9 mouse cellular contexts compared by ENCODE assay signal in the genomic region with DNA sequence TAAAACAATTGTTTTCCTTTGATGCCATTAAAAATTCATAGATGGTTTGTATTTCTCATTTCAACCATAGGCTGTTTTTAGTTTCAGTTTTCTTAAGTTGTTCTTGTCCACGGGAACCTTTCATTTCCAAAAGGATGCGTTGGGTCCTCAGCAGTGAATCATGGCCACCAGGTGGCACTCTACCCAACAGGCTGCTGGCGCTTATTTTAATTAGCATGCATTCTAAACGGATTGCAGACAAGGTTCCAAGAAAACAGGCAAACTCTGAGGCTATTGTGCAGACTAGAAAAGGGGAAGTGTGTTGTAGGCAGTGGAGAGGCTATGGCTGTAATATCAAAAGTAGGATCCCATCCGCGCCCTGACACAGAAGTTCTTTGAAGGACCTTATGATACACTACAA.
A peak's percentile ranks its signal among the peaks of the same experiment; 100 is the strongest.
DNase-seq lines count a peak whose midpoint lies in the region; ATAC-seq and TF ChIP-seq lines count a peak whose summit lies in the region.
"Had no signal": no experiment of that assay in that cellular context is flagged by ENCODE, and none has a peak within 500 bp of the region (broad histone marks: within the 10 kb centered on the region; RNA-seq: fewer than 3 reads in every experiment).

No protein-coding gene starts in this region.

- peak; percentile 54 for TF ChIP-seq CTCF in G1E (IDR thresholded peaks at IDR 0.05; ENCODE audit: low read depth, low read length)
- peak; percentile 77 for TF ChIP-seq CTCF in liver, postnatal 0 days (IDR thresholded peaks at IDR 0.05; ENCODE audit: low read depth)

- WGBS in forebrain, embryonic 10.5 days: 43% methylated on average over 6 of the region's 6 CpGs
- 46% methylated on average over 6 of the region's 6 CpGs for WGBS in forebrain, embryonic 12.5 days
- 17% methylated on average over 6 of the region's 6 CpGs for WGBS in liver, postnatal 0 days (ENCODE audit: insufficient replicate concordance)

- no peaks in the 10 kb centered on the region for H3K9me3 ChIP-seq in forebrain, embryonic 10.5 days
- H3K9me3 ChIP-seq in forebrain, embryonic 12.5 days: no peaks in the 10 kb centered on the region
- H3K9me3 ChIP-seq in G1E (replicated peaks): no peaks in the 10 kb centered on the region
- H3K9me3 ChIP-seq in liver, postnatal 0 days (ENCODE audit: low read length): no peaks in the 10 kb centered on the region
- H3K9me3 ChIP-seq: limb, embryonic 15.5 days had no signal

- no peak overlapping the region for H3K27ac ChIP-seq in forebrain, embryonic 10.5 days
- H3K27ac ChIP-seq in forebrain, embryonic 12.5 days: no peak overlapping the region
- H3K27ac ChIP-seq in liver, postnatal 0 days (ENCODE audit: low read depth): no peak overlapping the region
- H3K27ac ChIP-seq: limb, embryonic 15.5 days had no signal

- no peaks in the 10 kb centered on the region for H3K27me3 ChIP-seq in forebrain, embryonic 10.5 days (ENCODE audit: poor library complexity, severe bottlenecking)
- H3K27me3 ChIP-seq in forebrain, embryonic 12.5 days: no peaks in the 10 kb centered on the region
- H3K27me3 ChIP-seq in G1E (ENCODE audit: insufficient read depth, low read length): no peaks in the 10 kb centered on the region
- no peaks in the 10 kb centered on the region for H3K27me3 ChIP-seq in liver, postnatal 0 days (ENCODE audit: insufficient read depth, low read length)
- H3K27me3 ChIP-seq: limb, embryonic 15.5 days had no signal

- H3K4me3 ChIP-seq in forebrain, embryonic 10.5 days: no peak overlapping the region
- no peak overlapping the region for H3K4me3 ChIP-seq in forebrain, embryonic 12.5 days (replicated peaks)
- no peak overlapping the region for H3K4me3 ChIP-seq in G1E (ENCODE audit: low read depth, low read length)
- H3K4me3 ChIP-seq in liver, postnatal 0 days (ENCODE audit: low read depth, low read length): no peak overlapping the region
- H3K4me3 ChIP-seq: limb, embryonic 15.5 days had no signal

- no peak overlapping the region for H3K9ac ChIP-seq in forebrain, embryonic 12.5 days
- H3K9ac ChIP-seq in liver, postnatal 0 days (replicated peaks): no peak overlapping the region
- H3K9ac ChIP-seq: limb, embryonic 15.5 days had no signal

- H3K4me2 ChIP-seq in forebrain, embryonic 12.5 days: no peak overlapping the region
- H3K4me2 ChIP-seq in liver, postnatal 0 days (ENCODE audit: low read depth, low read length): no peak overlapping the region
- H3K4me2 ChIP-seq: limb, embryonic 15.5 days had no signal

- H3K4me1 ChIP-seq in forebrain, embryonic 10.5 days: no peaks in the 10 kb centered on the region
- H3K4me1 ChIP-seq in forebrain, embryonic 12.5 days: no peaks in the 10 kb centered on the region
- H3K4me1 ChIP-seq in G1E (ENCODE audit: insufficient read depth, low read depth, low read length): peaks cover 21% of the 10 kb centered on the region
- no peaks in the 10 kb centered on the region for H3K4me1 ChIP-seq in liver, postnatal 0 days (ENCODE audit: insufficient read depth)
- H3K4me1 ChIP-seq: limb, embryonic 15.5 days had no signal

- no peaks in the 10 kb centered on the region for H3K36me3 ChIP-seq in forebrain, embryonic 10.5 days (replicated peaks)
- H3K36me3 ChIP-seq in forebrain, embryonic 12.5 days (replicated peaks): no peaks in the 10 kb centered on the region
- no peaks in the 10 kb centered on the region for H3K36me3 ChIP-seq in G1E (replicated peaks)
- H3K36me3 ChIP-seq in liver, postnatal 0 days (replicated peaks; ENCODE audit: insufficient read depth, low read length): no peaks in the 10 kb centered on the region
- H3K36me3 ChIP-seq: limb, embryonic 15.5 days had no signal

- TF ChIP-seq EP300 in liver, postnatal 0 days (IDR thresholded peaks at IDR 0.05; ENCODE audit: low read depth): no peak

- ATAC-seq in forebrain, embryonic 12.5 days (ENCODE audit: low FRiP score): no peak
- peak; percentile 59 for ATAC-seq in G1E (ENCODE audit: extremely low read depth, insufficient number of reproducible peaks, low FRiP score, poor library complexity, severe bottlenecking)
- ATAC-seq in liver, postnatal 0 days: no peak

- DNase-seq in forebrain, embryonic 10.5 days (ENCODE audit: extremely low spot score, low spot score): peak; percentile 30
- peak; percentile 27 for DNase-seq in G1E (ENCODE audit: low spot score)
- peak; percentile 18 for DNase-seq in cerebellum, adult 11 months
- peak; percentile 43 for DNase-seq in forelimb bud, embryonic 11.5 days (ENCODE audit: low read depth, low spot score)
- peak; percentile 56 to 86 for DNase-seq in kidney, postnatal 36 days
- DNase-seq in liver, postnatal 0 days: peak; percentile 55
- peak; percentile 42 to 54 for DNase-seq in right cerebral cortex, postnatal 36 days (ENCODE audit: low spot score in 2 of 2)

Comparison
In these comparisons a context has a peak if more than half of its experiments do, and no peak if none do; other contexts are left out.
1. DNase-seq: peak in every context shown above with its lines; median percentile 71 in kidney, postnatal 36 days; 55 in liver, postnatal 0 days; 48 in right cerebral cortex, postnatal 36 days; 43 in forelimb bud, embryonic 11.5 days; 30 in forebrain, embryonic 10.5 days; 27 in G1E; 18 in cerebellum, adult 11 months.